Mouse (Mus musculus) neural tube, embryonic 11.5 days (tissue): ENCODE results near the gene Ugt1a8. TPM values are rescaled to one million over a fixed set of nuclear protein-coding genes. Genes with fewer than 3 reads are reported as not detected.

Experiments used
- ATAC-seq: fragments of 200-750 bp; cut with Nextera tagmentation; 2 replicates; pipeline ENCODE4 v1.8.0; 2017; ENCODE audit warnings: moderate number of reproducible peaks, mild to moderate bottlenecking, moderate TSS enrichment, moderate library complexity; ENCODE audit not compliant: insufficient read depth, low FRiP score, low TSS enrichment
- DNase-seq: peaks from one replicate; pipeline ENCODE4 v3.0.0-alpha.2; 2015; ENCODE audit warnings: low spot score
- H3K27ac ChIP-seq: fragments of 300-500 bp; sonication (generic); 2 replicates; pipeline ENCODE4 v1.5.1; 2014; ENCODE audit warnings: low read depth, mild to moderate bottlenecking, low read length
- H3K27me3 ChIP-seq: fragments of 300-500 bp; sonication (generic); 2 replicates; pipeline ENCODE4 v1.6.1; 2014; ENCODE audit warnings: mild to moderate bottlenecking, low read length, mixed read lengths; ENCODE audit not compliant: control insufficient read depth, insufficient read depth
- H3K36me3 ChIP-seq: fragments of 300-500 bp; sonication (generic); 2 replicates; pipeline ENCODE4 v1.6.1; 2014; ENCODE audit warnings: mild to moderate bottlenecking, low read length, moderate library complexity, mixed read lengths; ENCODE audit not compliant: control insufficient read depth, insufficient read depth
- H3K4me1 ChIP-seq: fragments of 300-500 bp; sonication (generic); 2 replicates; pipeline ENCODE4 v1.6.1; 2014; ENCODE audit warnings: low read length, mixed read lengths; ENCODE audit not compliant: control insufficient read depth, insufficient read depth
- H3K4me2 ChIP-seq: fragments of 300-500 bp; sonication (generic); 2 replicates; pipeline ENCODE4 v1.6.1; 2014; ENCODE audit warnings: low read depth, mild to moderate bottlenecking, moderate library complexity
- H3K4me3 ChIP-seq: fragments of 300-500 bp; sonication (generic); 2 replicates; pipeline ENCODE4 v1.5.1; 2014; ENCODE audit warnings: low read depth, low read length
- H3K9ac ChIP-seq: fragments of 300-500 bp; sonication (generic); 2 replicates; pipeline ENCODE4 v1.6.1; 2014; ENCODE audit warnings: mild to moderate bottlenecking, low read length
- H3K9me3 ChIP-seq: fragments of 300-500 bp; sonication (generic); 2 replicates; pipeline ENCODE4 v1.6.1; 2016; ENCODE audit warnings: low read length; ENCODE audit not compliant: control insufficient read depth
- WGBS: fragments of 180-500 bp; shearing (Covaris S2); extraction: QIAGEN DNeasy Blood & Tissue Kit; methylation state at CpG from one replicate; pipeline ENCODE4 v1.1.7; 2014; 5-methylcytosine and 5-hydroxymethylcytosine counted together
- polyA plus RNA-seq: library from polyadenylated mRNA; unstranded; fragments of >200 nt; fragmentation: Nextera tagmentation; extraction: Ambion mirVana; gene quantifications from 2 replicates; pipeline ENCODE4 v1.2.1, GENCODE M21; 2014

The Ugt1a8 gene
- polyA plus RNA-seq, 1 experiment from 2014 or later, result not detected

- Histone ChIP-seq H3K27ac (no peak overlapping the region), H3K4me1 (no peaks in the 10 kb centered on the region), H3K4me3 (no peak overlapping the region), H3K36me3 (0 out of 2 replicates have a peak, but pooled peaks cover 2% of the 10 kb centered on the region), H3K9me3 (peaks cover 95% of the 10 kb centered on the region), H3K9ac (no peak overlapping the region), H3K4me2 (no peak overlapping the region), H3K27me3 (no peaks in the 10 kb centered on the region)
- no peak for DNase-seq
- ATAC-seq, result no peak
- 72% methylated on average over 4 of the region's 4 CpGs for WGBS
Observed at GRCm38 (mm10) chr1:88248658-88249057, 161.0 kb downstream of the Ugt1a8 start.

GRCm38 (mm10) chr1:88249596-88249995, 162.0 kb downstream of the Ugt1a8 start:
- ATAC-seq (no peak), DNase-seq (no peak)
- no peak overlapping the region for H3K27ac ChIP-seq
- peaks cover 96% of the 10 kb centered on the region for H3K9me3 ChIP-seq
- no peaks in the 10 kb centered on the region for H3K27me3 ChIP-seq
- no peak overlapping the region for H3K9ac ChIP-seq
- no peak overlapping the region for H3K4me2 ChIP-seq
- WGBS, result 82% methylated on average over 7 of the region's 7 CpGs
- 0 out of 2 replicates have a peak, but pooled peaks cover 2% of the 10 kb centered on the region for H3K36me3 ChIP-seq
- H3K4me3 ChIP-seq, result no peak overlapping the region
- H3K4me1 ChIP-seq, result no peaks in the 10 kb centered on the region

GRCm38 (mm10) chr1:88250023-88250422, 162.4 kb downstream of the Ugt1a8 start:
- H3K4me3 ChIP-seq, result no peak overlapping the region
- no peaks in the 10 kb centered on the region for H3K27me3 ChIP-seq
- no peaks in the 10 kb centered on the region for H3K4me1 ChIP-seq
- WGBS, result 81% methylated on average over 5 of the region's 5 CpGs
- no peak overlapping the region for H3K27ac ChIP-seq
- ATAC-seq (no peak), DNase-seq (no peak)
- H3K9me3 ChIP-seq, result peaks cover 96% of the 10 kb centered on the region
- H3K9ac ChIP-seq, result no peak overlapping the region
- H3K36me3 ChIP-seq, result no peaks in the 10 kb centered on the region
- no peak overlapping the region for H3K4me2 ChIP-seq

- no peak overlapping the region for H3K4me3 ChIP-seq
- H3K27ac ChIP-seq, result no peak overlapping the region
- no peaks in the 10 kb centered on the region for H3K36me3 ChIP-seq
- no peak overlapping the region for H3K9ac ChIP-seq
- ATAC-seq (no peak), DNase-seq (no peak)
- 76% methylated on average over 8 of the region's 8 CpGs for WGBS
- no peaks in the 10 kb centered on the region for H3K4me1 ChIP-seq
- H3K27me3 ChIP-seq, result no peaks in the 10 kb centered on the region
- H3K4me2 ChIP-seq, result no peak overlapping the region
- peaks cover 97% of the 10 kb centered on the region for H3K9me3 ChIP-seq
Observed at GRCm38 (mm10) chr1:88253106-88253505, 165.5 kb downstream of the Ugt1a8 start.

- Histone ChIP-seq H3K27me3 (no peaks in the 10 kb centered on the region), H3K9ac (no peak overlapping the region), H3K9me3 (peaks cover 95% of the 10 kb centered on the region), H3K36me3 (no peaks in the 10 kb centered on the region), H3K4me1 (no peaks in the 10 kb centered on the region), H3K4me3 (no peak overlapping the region), H3K4me2 (no peak overlapping the region), H3K27ac (no peak overlapping the region)
- WGBS, result 75% methylated on average over 6 of the region's 6 CpGs
- ATAC-seq (no peak), DNase-seq (no peak)
Observed at GRCm38 (mm10) chr1:88253540-88253939, 165.9 kb downstream of the Ugt1a8 start.

- Histone ChIP-seq H3K27ac (no peak overlapping the region), H3K4me1 (no peaks in the 10 kb centered on the region), H3K4me2 (no peak overlapping the region), H3K36me3 (peaks cover 3% of the 10 kb centered on the region), H3K9me3 (peaks cover 93% of the 10 kb centered on the region), H3K27me3 (no peaks in the 10 kb centered on the region), H3K4me3 (no peak overlapping the region), H3K9ac (no peak overlapping the region)
- ATAC-seq, result no peak
- 89% methylated on average over 12 of the region's 12 CpGs for WGBS
- DNase-seq, result no peak
Observed at GRCm38 (mm10) chr1:88254793-88255465, 167.3 kb downstream of the Ugt1a8 start.

- ATAC-seq, result no peak
- H3K4me2 ChIP-seq, result no peak overlapping the region
Observed at GRCm38 (mm10) chr1:88255466-88255857, 167.8 kb downstream of the Ugt1a8 start.

GRCm38 (mm10) chr1:88255989-88256754, 168.6 kb downstream of the Ugt1a8 start:
- ATAC-seq, result no peak
- Histone ChIP-seq H3K27me3 (no peaks in the 10 kb centered on the region), H3K4me2 (no peak overlapping the region), H3K4me3 (no peak overlapping the region), H3K27ac (no peak overlapping the region), H3K9ac (no peak overlapping the region), H3K36me3 (peaks cover 8% of the 10 kb centered on the region), H3K4me1 (no peaks in the 10 kb centered on the region), H3K9me3 (peaks cover 89% of the 10 kb centered on the region)
- 79% methylated on average over 13 of the region's 13 CpGs for WGBS
- DNase-seq, result no peak

More at GRCm38 (mm10) chr1:88255466-88255857, 167.8 kb downstream of the Ugt1a8 start:
- Histone ChIP-seq H3K9ac (no peak overlapping the region), H3K27ac (no peak overlapping the region), H3K36me3 (peaks cover 5% of the 10 kb centered on the region), H3K9me3 (peaks cover 92% of the 10 kb centered on the region), H3K27me3 (no peaks in the 10 kb centered on the region), H3K4me3 (no peak overlapping the region), H3K4me1 (no peaks in the 10 kb centered on the region)
- DNase-seq, result no peak
- WGBS, result 63% methylated on average over 2 of the region's 2 CpGs
